In the genomic region with DNA sequence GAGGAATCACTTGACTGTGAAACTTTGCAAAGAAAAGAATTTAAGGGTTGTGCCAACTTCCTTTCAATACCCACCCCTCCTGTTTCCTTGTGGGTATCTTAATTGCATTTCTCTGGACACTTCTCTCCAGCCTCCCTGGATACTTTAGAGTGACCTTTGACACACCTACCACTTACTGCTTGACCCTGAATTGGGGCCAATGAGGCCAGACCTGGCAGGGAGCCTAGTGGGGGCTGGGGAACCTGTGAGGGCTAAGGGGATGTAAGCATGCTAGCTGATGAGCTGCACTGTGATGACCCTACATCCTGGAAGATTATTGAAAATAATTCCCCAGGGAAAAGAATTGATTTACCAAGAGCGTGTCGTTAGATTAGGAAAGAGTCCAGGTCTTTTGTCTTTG, we compare ENCODE assay signal across 25 mouse cellular contexts. TPM values are rescaled to one million over a fixed set of nuclear protein-coding genes. Genes with fewer than 3 reads are reported as not detected.
DNase-seq lines count a peak whose midpoint lies in the region; ATAC-seq lines count a peak whose summit lies in the region.
"Had no signal": no experiment of that assay in that cellular context is flagged by ENCODE, and none has a peak within 500 bp of the region (broad histone marks: within the 10 kb centered on the region; RNA-seq: fewer than 3 reads in every experiment).

No protein-coding gene starts in this region.

- WGBS in heart, embryonic 13.5 days = 74% methylated on average over 2 of the region's 2 CpGs

- no peak for ATAC-seq in heart, embryonic 13.5 days (ENCODE audit: extremely low read depth, insufficient number of reproducible peaks, low FRiP score, low TSS enrichment)
- ATAC-seq: CD4-positive, CD25-positive, alpha-beta regulatory T cell, adult 4 months; forebrain, embryonic 13.5 days; forebrain, embryonic 16.5 days; hindbrain, postnatal 0 days; inflammation-experienced regulatory T-cells, adult 6 months; intestine, embryonic 16.5 days had no signal

- H3K4me3 ChIP-seq in heart, embryonic 13.5 days = no peak overlapping the region
- H3K4me3 ChIP-seq: forebrain, embryonic 10.5 days; forebrain, embryonic 13.5 days; heart, embryonic 15.5 days had no signal

- H3K4me2 ChIP-seq in heart, embryonic 13.5 days = no peak overlapping the region
- H3K4me2 ChIP-seq: forebrain, embryonic 13.5 days; heart, embryonic 15.5 days; hindbrain, embryonic 14.5 days had no signal

- peaks cover 66% of the 10 kb centered on the region for H3K4me1 ChIP-seq in heart, embryonic 13.5 days

- H3K9me3 ChIP-seq in heart, embryonic 13.5 days = no peaks in the 10 kb centered on the region
- H3K9me3 ChIP-seq: forebrain, embryonic 10.5 days; forebrain, embryonic 13.5 days; heart, embryonic 15.5 days had no signal

- H3K9ac ChIP-seq in heart, embryonic 13.5 days = no peak overlapping the region
- H3K9ac ChIP-seq: forebrain, embryonic 13.5 days; heart, embryonic 15.5 days; hindbrain, embryonic 14.5 days had no signal

- H3K27ac ChIP-seq in heart, embryonic 13.5 days (replicated peaks) = 0 out of 2 replicates have a peak overlapping the region, but pooled peaks have one; percentile 22
- H3K27ac ChIP-seq: forebrain, embryonic 10.5 days; forebrain, embryonic 13.5 days; heart, embryonic 15.5 days; hindbrain, embryonic 14.5 days; hindbrain, postnatal 0 days had no signal

- peak; percentile 63 for DNase-seq in embryo, embryonic 10 days (ENCODE audit: low spot score)
- no peak for DNase-seq in embryo, embryonic 10.5 days (ENCODE audit: low spot score)
- no peak for DNase-seq in heart, adult 9 months (ENCODE audit: low spot score in 2 of 2)
- peak; percentile 34 for DNase-seq in kidney, postnatal 10 days
- no peak for DNase-seq in kidney, adult 9 months
- DNase-seq: adrenal gland, postnatal 25 days; cerebellum, adult 11-12 months; cerebellum, adult 8-10 months; cerebellum, postnatal 10 days; cerebellum, postnatal 36 days; gastrocnemius, postnatal 10 days; gastrocnemius, postnatal 36 days; heart, postnatal 10 days; heart, postnatal 36 days; kidney, adult 8-10 months had no signal

- H3K27me3 ChIP-seq in heart, embryonic 13.5 days (replicated peaks) = no peaks in the 10 kb centered on the region
- H3K27me3 ChIP-seq: forebrain, embryonic 13.5 days; heart, embryonic 15.5 days had no signal

- peaks cover 3% of the 10 kb centered on the region for H3K36me3 ChIP-seq in heart, embryonic 13.5 days
- H3K36me3 ChIP-seq: heart, embryonic 15.5 days had no signal

RNA-seq across cellular contexts. Expression of gene Creb5, which starts 17.1 kb away (rescaled TPM):
- polyA plus RNA-seq in heart, embryonic 13.5 days (2015; fragmentation: Nextera tagmentation; extraction: Ambion mirVana) = 31.1 and 33.0 TPM in 2 replicates
- polyA plus RNA-seq: CD4-positive, CD25-positive, alpha-beta regulatory T cell, adult 4 months had no signal

Comparison
In these comparisons a context has a peak if more than half of its experiments do, and no peak if none do; other contexts are left out.
1. DNase-seq: peak in embryo, embryonic 10 days (single experiment) and kidney, postnatal 10 days (single experiment); none in embryo, embryonic 10.5 days (single experiment), heart, adult 9 months (0 of 2) and kidney, adult 9 months (single experiment).